ENCODE assay signal across 29 mouse cellular contexts in genomic region chr1:84942666-84943065, GRCm38 (mm10). TPM values are rescaled to one million over a fixed set of nuclear protein-coding genes. Genes with fewer than 3 reads are reported as not detected.
DNase-seq lines count a peak whose midpoint lies in the region; ATAC-seq lines count a peak whose summit lies in the region.
"Had no signal": no experiment of that assay in that cellular context is flagged by ENCODE, and none has a peak within 500 bp of the region (broad histone marks: within the 10 kb centered on the region; RNA-seq: fewer than 3 reads in every experiment).

No protein-coding gene starts in this region.

- no peak overlapping the region for H3K4me3 ChIP-seq in midbrain, embryonic 14.5 days (replicated peaks; ENCODE audit: low read depth, low read length)
- H3K4me3 ChIP-seq: embryonic facial prominence, embryonic 12.5 days; embryonic facial prominence, embryonic 15.5 days; gastrocnemius, adult 2 months; heart, embryonic 12.5 days; heart, embryonic 15.5 days had no signal

- no peak overlapping the region for H3K9ac ChIP-seq in midbrain, embryonic 14.5 days (replicated peaks; ENCODE audit: low read length)
- H3K9ac ChIP-seq: embryonic facial prominence, embryonic 12.5 days; embryonic facial prominence, embryonic 15.5 days; forebrain, postnatal 0 days; heart, embryonic 12.5 days; heart, embryonic 15.5 days; hindbrain, embryonic 14.5 days had no signal

- H3K36me3 ChIP-seq in midbrain, embryonic 14.5 days (ENCODE audit: control insufficient read depth, insufficient read depth, low read length) = no peaks in the 10 kb centered on the region
- H3K36me3 ChIP-seq: embryonic facial prominence, embryonic 12.5 days; embryonic facial prominence, embryonic 15.5 days; G1E; heart, embryonic 12.5 days; heart, embryonic 15.5 days had no signal

- peak; percentile 72 to 89 for DNase-seq in adrenal gland, adult (ENCODE audit: inconsistent age in 2 of 2, low spot score in 1 of 2)
- DNase-seq in adrenal gland, postnatal 25 days = no peak
- DNase-seq in 3T3-L1 (ENCODE audit: low read depth, low spot score) = peak; percentile 32
- peak; percentile 41 for DNase-seq in adrenal gland, postnatal 10 days
- no peak for DNase-seq in midbrain, embryonic 14.5 days
- DNase-seq in thymus, postnatal 14 days = no peak
- DNase-seq: B cell, adult 2 months; cerebellum, adult 18-20 months; cerebellum, adult 9-11 months; cerebellum, postnatal 25 days; forebrain, postnatal 0 days; gastrocnemius, adult 2 months; gastrocnemius, postnatal 14 days; heart, adult 18-20 months; heart, postnatal 10 days; heart, postnatal 4 days; kidney, adult 18-20 months had no signal

- H3K4me1 ChIP-seq in midbrain, embryonic 14.5 days (ENCODE audit: control insufficient read depth, insufficient read depth, low read length) = no peaks in the 10 kb centered on the region
- H3K4me1 ChIP-seq: embryonic facial prominence, embryonic 12.5 days; embryonic facial prominence, embryonic 15.5 days; heart, embryonic 12.5 days; heart, embryonic 15.5 days had no signal

- no peak for ATAC-seq in midbrain, embryonic 14.5 days (ENCODE audit: low FRiP score, low TSS enrichment)
- ATAC-seq: forebrain, embryonic 14.5 days; forebrain, postnatal 0 days; hindbrain, postnatal 0 days; inflammation-experienced regulatory T-cells, adult 6 months; intestine, embryonic 16.5 days had no signal

- no peak overlapping the region for H3K4me2 ChIP-seq in midbrain, embryonic 14.5 days (ENCODE audit: low read length)
- H3K4me2 ChIP-seq: embryonic facial prominence, embryonic 12.5 days; embryonic facial prominence, embryonic 15.5 days; heart, embryonic 12.5 days; heart, embryonic 15.5 days; hindbrain, embryonic 14.5 days had no signal

- H3K27me3 ChIP-seq in midbrain, embryonic 14.5 days (ENCODE audit: control insufficient read depth, insufficient read depth, low read length) = no peaks in the 10 kb centered on the region
- H3K27me3 ChIP-seq: CH12.LX; embryonic facial prominence, embryonic 12.5 days; embryonic facial prominence, embryonic 15.5 days; heart, embryonic 12.5 days; heart, embryonic 15.5 days had no signal

- no peak overlapping the region for H3K27ac ChIP-seq in midbrain, embryonic 14.5 days (replicated peaks; ENCODE audit: low read depth, low read length)
- H3K27ac ChIP-seq: embryonic facial prominence, embryonic 12.5 days; embryonic facial prominence, embryonic 15.5 days; gastrocnemius, adult 2 months; heart, embryonic 15.5 days; hindbrain, embryonic 14.5 days; hindbrain, postnatal 0 days had no signal

- H3K9me3 ChIP-seq in midbrain, embryonic 14.5 days (ENCODE audit: control insufficient read depth, low read length) = no peaks in the 10 kb centered on the region
- H3K9me3 ChIP-seq: embryonic facial prominence, embryonic 12.5 days; embryonic facial prominence, embryonic 15.5 days; heart, embryonic 12.5 days; heart, embryonic 15.5 days had no signal

RNA-seq across cellular contexts. Expression of gene Slc16a14, which starts 7.7 kb away (rescaled TPM):
- 4.2 and 4.9 TPM in 2 replicates for total RNA-seq in adrenal gland, postnatal 25 days (2021)
- total RNA-seq in adrenal gland, postnatal 10 days (2021) = 1 to 10 TPM in 1 of 2 experiments, under 1 TPM in 1; 0.66 to 1.4 TPM
- polyA plus RNA-seq in midbrain, embryonic 14.5 days (2014; fragmentation: Nextera tagmentation; extraction: Ambion mirVana) = 14.1 and 20.5 TPM in 2 replicates
- total RNA-seq: common myeloid progenitor, adult 5-6 weeks had no signal
- polyA plus RNA-seq: inflammation-experienced regulatory T-cells, adult 6 months had no signal

Comparison
In these comparisons a context has a peak if more than half of its experiments do, and no peak if none do; other contexts are left out.
1. DNase-seq: peak in adrenal gland, adult (2 of 2), 3T3-L1 (single experiment) and adrenal gland, postnatal 10 days (single experiment); none in adrenal gland, postnatal 25 days (single experiment), midbrain, embryonic 14.5 days (single experiment) and thymus, postnatal 14 days (single experiment).